Mouse (Mus musculus): ENCODE results near the gene Rnd2. TPM values are rescaled to one million over a fixed set of nuclear protein-coding genes. Genes with fewer than 3 reads are reported as not detected.
A peak's percentile ranks its signal among the peaks of the same experiment; 100 is the strongest.
"Not testable (repeated sequence)": the region's sequence is repeated elsewhere in the genome, so short reads cannot be mapped to it uniquely, and the experiment has no call there.

The Rnd2 gene
- polyA plus RNA-seq, 1 experiment from 2014 or later: 38.8 TPM

DNA sequence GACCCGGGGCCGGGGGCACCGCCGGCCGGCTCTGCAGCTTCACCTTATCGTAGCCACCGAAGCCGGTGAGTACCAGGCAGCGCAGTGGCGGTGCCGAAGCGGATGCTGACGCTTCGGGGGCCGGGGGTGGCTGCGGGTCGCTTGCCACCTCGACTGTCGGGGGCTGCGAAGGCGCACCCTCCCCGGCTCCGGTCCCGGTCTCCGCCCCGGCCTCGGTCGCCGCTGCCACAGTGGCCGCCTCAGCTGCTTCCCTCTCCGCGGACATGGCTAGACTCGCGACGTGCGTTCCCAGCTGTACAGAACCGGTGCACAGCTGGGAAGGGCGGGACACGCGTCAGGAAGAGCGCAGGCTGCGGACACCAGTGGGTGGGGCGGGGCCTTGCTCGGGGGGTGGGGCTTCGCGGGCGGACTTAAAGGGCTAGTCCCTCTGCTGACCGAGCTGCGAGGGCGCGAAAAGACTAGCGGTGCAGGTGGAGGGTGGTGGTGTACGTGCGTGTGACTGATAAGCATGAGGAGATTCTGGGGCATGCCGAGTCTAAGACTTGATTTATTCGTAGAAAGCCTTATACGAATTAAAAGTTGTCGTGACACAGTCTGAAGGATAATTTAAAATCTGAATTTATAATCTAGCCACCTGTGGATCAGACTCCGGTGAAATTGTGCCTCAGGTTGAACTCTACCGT, 1.2 kb downstream of the Rnd2 start, which contains the start of gene Vat1:
TSS of gene Vat1 (minus strand) at position 362 of the 683 bp plus-strand sequence.
- Histone ChIP-seq H3K27me3 (ENCODE audit: low read depth, poor library complexity, severe bottlenecking) (peaks cover 38% of the 10 kb centered on the region), H3K4me3 (peak within 1 kb of the TSS; percentile 79), H3K27ac (replicated peaks) (peak within 1 kb of the TSS; percentile 82), H3K36me3 (peaks cover 21% of the 10 kb centered on the region), H3K4me1 (peaks cover 93% of the 10 kb centered on the region), H3K9me3 (replicated peaks) (no peaks in the 10 kb centered on the region)
- 1% methylated on average over 60 of the region's 60 CpGs for WGBS
- peak; percentile 73 for DNase-seq (ENCODE audit: low spot score)

DNA sequence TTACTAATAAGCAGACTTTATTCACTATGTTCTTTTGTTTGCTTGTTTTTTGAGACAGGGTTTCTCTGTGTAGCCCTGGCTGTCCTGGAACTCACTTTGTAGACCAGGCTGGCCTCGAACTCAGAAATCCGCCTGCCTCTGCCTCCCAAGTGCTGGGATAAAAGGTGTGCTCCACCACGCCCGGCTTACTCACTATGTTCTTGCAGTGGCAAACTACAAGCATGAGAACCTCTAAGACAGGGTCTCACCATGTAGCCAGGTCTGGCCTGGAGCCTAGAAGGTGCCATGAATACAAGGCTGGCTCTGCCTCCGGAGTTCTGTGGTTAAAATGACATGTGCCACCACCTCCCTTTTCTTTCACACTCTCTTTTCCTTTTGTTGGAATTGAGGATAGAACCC, 1.8 kb downstream of the Rnd2 start:
- Histone ChIP-seq H3K36me3 (peaks cover 21% of the 10 kb centered on the region), H3K27me3 (ENCODE audit: low read depth, poor library complexity, severe bottlenecking) (peaks cover 40% of the 10 kb centered on the region), H3K4me1 (peaks cover 93% of the 10 kb centered on the region), H3K4me3 (peak overlapping the region; percentile 68)
- not testable (repeated sequence) for H3K9me3 ChIP-seq (replicated peaks); DNase-seq (ENCODE audit: low spot score); H3K27ac ChIP-seq (replicated peaks)
- WGBS: 65% methylated on average over 5 of the region's 5 CpGs

DNA sequence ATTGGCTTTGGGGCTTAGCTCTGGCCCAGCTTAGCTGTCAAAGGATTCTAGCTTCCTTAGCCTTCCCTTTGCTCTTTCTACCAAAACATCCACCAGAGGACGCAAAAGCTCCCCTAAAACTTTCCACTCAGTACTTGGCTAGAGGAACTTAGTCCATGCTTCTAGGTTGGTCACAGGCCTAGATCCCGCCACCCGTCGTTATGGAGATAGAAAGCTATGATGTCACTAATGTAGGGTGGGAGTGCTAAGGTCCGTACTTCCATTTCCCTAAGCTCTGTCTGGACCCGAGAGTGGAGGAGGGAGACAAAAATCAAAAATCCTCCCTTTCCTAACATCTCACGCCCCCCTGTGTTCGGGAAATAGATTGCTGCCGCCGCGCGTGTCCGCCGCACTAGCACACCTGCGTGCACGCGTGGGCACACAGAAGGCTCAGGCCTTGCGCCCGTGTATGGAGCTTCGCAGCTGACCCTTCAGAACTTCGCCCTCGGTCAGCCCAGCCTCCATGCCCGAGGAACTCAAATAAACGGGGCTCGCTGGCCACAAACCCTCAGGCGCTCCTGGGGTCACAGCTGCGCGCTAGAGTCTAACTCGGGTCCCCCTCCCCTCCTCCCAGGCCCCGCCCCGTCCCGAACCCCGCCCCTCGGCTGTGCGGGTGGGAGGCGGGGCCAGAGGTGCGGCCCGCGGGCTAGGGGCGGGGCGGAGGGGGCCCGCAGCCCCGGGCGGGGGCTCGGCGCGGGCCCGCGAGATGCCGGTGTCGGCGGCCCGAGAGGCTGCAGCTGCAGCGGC, 2.9 kb downstream of the Rnd2 start:
- H3K4me1 ChIP-seq: peaks cover 91% of the 10 kb centered on the region
- WGBS: under 1% methylated on average over 54 of the region's 54 CpGs
- no peaks in the 10 kb centered on the region for H3K9me3 ChIP-seq (replicated peaks)
- H3K27ac ChIP-seq (replicated peaks): peak overlapping the region; percentile 91
- H3K36me3 ChIP-seq: peaks cover 23% of the 10 kb centered on the region
- H3K27me3 ChIP-seq (ENCODE audit: low read depth, poor library complexity, severe bottlenecking): peaks cover 40% of the 10 kb centered on the region
- peak overlapping the region; percentile 79 for H3K4me3 ChIP-seq
- peak; percentile 86 for DNase-seq (ENCODE audit: low spot score)

DNA sequence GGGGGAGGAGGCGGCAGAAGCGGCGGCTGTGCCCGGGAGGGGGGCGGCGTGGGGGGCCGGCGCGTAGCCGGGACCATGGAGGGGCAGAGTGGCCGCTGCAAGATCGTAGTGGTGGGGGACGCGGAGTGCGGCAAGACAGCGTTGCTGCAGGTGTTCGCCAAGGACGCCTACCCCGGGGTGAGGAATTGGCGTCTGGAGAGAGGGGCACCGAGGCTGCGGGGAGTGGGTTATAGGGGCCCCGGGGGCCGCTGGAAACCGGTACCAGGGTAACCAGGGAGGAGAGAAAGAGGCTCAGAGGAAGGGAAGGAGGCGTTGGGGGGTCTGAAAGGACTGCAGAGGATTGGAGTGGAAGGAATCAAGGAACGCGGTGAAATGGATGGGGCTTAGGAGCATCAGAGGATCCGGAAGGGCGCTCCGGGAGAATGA, 3.5 kb downstream of the Rnd2 start:
- DNase-seq (ENCODE audit: low spot score): peak; percentile 75
- Histone ChIP-seq H3K4me1 (peaks cover 85% of the 10 kb centered on the region), H3K4me3 (peak overlapping the region; percentile 79), H3K9me3 (replicated peaks) (no peaks in the 10 kb centered on the region), H3K27me3 (ENCODE audit: low read depth, poor library complexity, severe bottlenecking) (peaks cover 40% of the 10 kb centered on the region), H3K27ac (replicated peaks) (peak overlapping the region; percentile 91), H3K36me3 (peaks cover 23% of the 10 kb centered on the region)
- WGBS: under 1% methylated on average over 31 of the region's 31 CpGs

DNA sequence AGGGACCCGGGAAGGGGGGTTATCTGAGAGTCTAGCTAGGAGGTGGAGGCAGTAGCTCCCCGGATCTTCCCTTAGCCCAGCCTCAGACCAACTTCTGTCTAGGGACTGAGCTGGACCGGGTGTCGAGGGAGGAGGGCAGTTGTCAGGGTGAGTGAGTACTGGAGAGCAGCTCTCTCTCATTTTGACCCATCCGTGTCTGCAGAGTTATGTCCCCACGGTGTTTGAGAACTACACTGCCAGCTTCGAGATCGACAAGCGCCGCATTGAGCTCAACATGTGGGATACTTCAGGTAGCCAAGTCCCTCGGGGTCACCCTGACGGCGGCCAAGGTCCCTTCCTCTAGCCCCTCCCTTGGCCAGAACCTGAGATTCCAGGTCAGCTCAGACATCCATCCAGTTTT, 3.9 kb downstream of the Rnd2 start:
- Histone ChIP-seq H3K4me3 (peak overlapping the region; percentile 79), H3K27ac (replicated peaks) (peak overlapping the region; percentile 91), H3K27me3 (ENCODE audit: low read depth, poor library complexity, severe bottlenecking) (peaks cover 40% of the 10 kb centered on the region), H3K9me3 (replicated peaks) (no peaks in the 10 kb centered on the region), H3K4me1 (peaks cover 81% of the 10 kb centered on the region), H3K36me3 (peaks cover 23% of the 10 kb centered on the region)
- no peak for DNase-seq (ENCODE audit: low spot score)
- WGBS: 6% methylated on average over 13 of the region's 13 CpGs

DNA sequence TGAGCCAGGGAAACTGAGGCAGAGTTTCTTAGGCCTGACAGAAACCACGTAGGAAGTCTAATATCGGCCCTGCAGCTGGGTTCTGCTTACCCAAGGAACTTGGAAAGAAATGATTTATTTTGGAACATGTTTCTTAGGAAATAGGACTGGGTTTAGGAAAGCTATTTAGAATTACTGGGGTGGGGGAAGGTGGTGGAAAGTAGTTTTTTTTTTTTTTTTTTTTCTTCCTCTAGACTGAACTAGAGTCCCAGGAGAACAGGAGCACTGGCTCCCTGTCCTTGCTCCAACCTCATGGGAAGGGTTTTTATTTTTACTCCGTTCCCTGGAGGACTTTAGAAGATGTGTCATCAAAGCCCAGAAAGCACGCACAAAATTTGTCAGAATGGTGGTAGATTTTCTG, 4.4 kb downstream of the Rnd2 start:
- no peak for DNase-seq (ENCODE audit: low spot score)
- Histone ChIP-seq H3K4me1 (peaks cover 77% of the 10 kb centered on the region), H3K27me3 (ENCODE audit: low read depth, poor library complexity, severe bottlenecking) (peaks cover 36% of the 10 kb centered on the region), H3K27ac (replicated peaks) (0 out of 2 replicates have a peak overlapping the region, but pooled peaks have one; percentile 91), H3K4me3 (peak overlapping the region; percentile 79), H3K9me3 (replicated peaks) (no peaks in the 10 kb centered on the region), H3K36me3 (peaks cover 23% of the 10 kb centered on the region)
- 73% methylated on average over 4 of the region's 4 CpGs for WGBS

DNA sequence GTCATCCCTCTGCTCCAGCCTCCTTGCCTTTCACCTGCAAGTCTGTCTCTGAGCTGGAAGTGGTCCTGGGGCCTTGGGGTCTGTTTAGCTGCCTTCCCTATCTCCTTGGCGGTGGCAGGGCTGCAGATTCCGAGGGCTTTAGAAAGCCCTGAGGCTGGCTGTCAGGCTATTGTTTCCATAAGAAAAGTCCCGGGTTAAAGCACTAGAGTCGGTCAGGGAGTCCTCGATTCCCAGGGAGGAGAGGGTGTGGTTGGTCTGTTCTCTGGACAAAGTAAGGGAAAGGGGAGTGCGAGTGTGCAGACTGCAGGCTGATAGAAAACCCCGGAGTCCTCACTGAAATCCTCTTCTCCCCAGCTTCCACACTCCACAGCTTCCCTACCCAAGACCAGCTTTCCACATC, 5.4 kb downstream of the Rnd2 start:
- H3K27ac ChIP-seq (replicated peaks): peak overlapping the region; percentile 60
- no peaks in the 10 kb centered on the region for H3K9me3 ChIP-seq (replicated peaks)
- WGBS: 13% methylated on average over 7 of the region's 7 CpGs
- H3K4me3 ChIP-seq: peak overlapping the region; percentile 30; the same call in 1 of the 2 replicates
- H3K36me3 ChIP-seq: peaks cover 23% of the 10 kb centered on the region
- peaks cover 26% of the 10 kb centered on the region for H3K27me3 ChIP-seq (ENCODE audit: low read depth, poor library complexity, severe bottlenecking)
- peaks cover 71% of the 10 kb centered on the region for H3K4me1 ChIP-seq
- DNase-seq (ENCODE audit: low spot score): no peak

DNA sequence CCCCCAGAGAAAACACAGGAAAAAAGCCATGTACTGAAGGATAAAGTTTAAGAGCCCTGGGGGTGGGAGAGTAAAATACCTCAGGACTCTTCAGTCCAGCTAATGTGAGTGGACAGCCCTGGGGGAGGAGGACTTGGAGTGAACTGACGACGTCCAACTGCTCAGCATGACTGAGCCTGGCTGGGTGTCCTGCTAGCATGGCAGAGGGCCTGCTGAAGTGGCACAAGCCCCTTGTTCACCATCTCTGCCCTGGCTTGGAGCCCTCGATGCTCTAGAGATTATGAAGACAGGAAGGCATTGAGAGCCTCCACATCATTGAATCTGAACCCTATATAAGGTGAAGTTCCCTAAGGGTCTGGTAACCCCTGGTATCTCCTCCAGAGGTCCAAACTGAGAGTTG, 7.1 kb downstream of the Rnd2 start:
- Histone ChIP-seq H3K36me3 (peaks cover 23% of the 10 kb centered on the region), H3K4me3 (no peak overlapping the region), H3K9me3 (replicated peaks) (no peaks in the 10 kb centered on the region), H3K27ac (replicated peaks) (no peak overlapping the region), H3K4me1 (peaks cover 54% of the 10 kb centered on the region), H3K27me3 (ENCODE audit: low read depth, poor library complexity, severe bottlenecking) (peaks cover 18% of the 10 kb centered on the region)
- no peak for DNase-seq (ENCODE audit: low spot score)
- 76% methylated on average over 3 of the region's 3 CpGs for WGBS

DNA sequence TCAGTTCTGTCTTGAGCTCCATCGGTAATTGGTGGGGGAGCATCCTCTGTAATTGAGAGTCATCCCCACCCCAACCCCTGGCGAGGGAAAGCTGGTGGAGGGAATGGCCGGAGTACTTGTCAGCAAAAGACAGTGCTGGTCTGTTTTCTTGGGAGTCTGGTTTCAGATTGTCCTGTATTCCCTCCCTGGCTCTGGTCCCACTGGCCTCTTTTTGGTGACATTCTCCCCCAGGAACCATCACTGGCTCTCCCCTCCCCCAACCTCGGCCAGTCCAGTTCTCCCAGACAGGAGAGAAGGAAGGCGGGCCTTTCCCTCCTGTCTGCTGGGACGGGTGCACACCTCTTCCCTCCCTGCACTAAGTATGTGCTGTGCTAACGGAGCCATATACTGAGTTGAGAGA, 7.5 kb downstream of the Rnd2 start:
- Histone ChIP-seq H3K9me3 (replicated peaks) (no peaks in the 10 kb centered on the region), H3K27ac (replicated peaks) (no peak overlapping the region), H3K36me3 (peaks cover 23% of the 10 kb centered on the region), H3K4me1 (peaks cover 56% of the 10 kb centered on the region), H3K27me3 (ENCODE audit: low read depth, poor library complexity, severe bottlenecking) (peaks cover 14% of the 10 kb centered on the region), H3K4me3 (no peak overlapping the region)
- WGBS: 58% methylated on average over 7 of the region's 7 CpGs
- DNase-seq (ENCODE audit: low spot score): no peak

DNA sequence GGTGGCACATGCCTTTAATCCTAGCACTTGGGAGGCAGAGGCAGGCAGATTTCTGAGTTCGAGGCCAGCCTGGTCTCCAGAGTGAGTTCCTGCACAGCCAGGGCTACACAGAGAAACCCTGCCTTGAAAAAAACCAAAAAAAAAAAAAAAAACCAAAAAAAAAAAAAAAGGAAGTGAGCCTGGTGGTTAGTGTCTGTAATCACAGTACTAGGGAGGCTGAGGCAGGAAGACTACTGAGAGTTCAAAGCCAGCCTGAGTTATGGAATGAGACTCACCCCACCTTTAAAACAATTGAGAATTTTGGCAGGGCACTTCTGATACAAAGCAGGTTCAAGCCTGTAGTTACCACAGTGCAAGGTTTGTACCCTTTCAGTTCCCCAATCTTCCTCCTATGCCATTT, 8.9 kb downstream of the Rnd2 start:
- WGBS: 79% methylated on average over 1 of the region's 1 CpGs
- not testable (repeated sequence) for DNase-seq (ENCODE audit: low spot score); H3K27ac ChIP-seq (replicated peaks); H3K4me3 ChIP-seq; H3K9me3 ChIP-seq (replicated peaks)
- Histone ChIP-seq H3K36me3 (peaks cover 23% of the 10 kb centered on the region), H3K4me1 (peaks cover 55% of the 10 kb centered on the region), H3K27me3 (ENCODE audit: low read depth, poor library complexity, severe bottlenecking) (peaks cover 13% of the 10 kb centered on the region)

DNA sequence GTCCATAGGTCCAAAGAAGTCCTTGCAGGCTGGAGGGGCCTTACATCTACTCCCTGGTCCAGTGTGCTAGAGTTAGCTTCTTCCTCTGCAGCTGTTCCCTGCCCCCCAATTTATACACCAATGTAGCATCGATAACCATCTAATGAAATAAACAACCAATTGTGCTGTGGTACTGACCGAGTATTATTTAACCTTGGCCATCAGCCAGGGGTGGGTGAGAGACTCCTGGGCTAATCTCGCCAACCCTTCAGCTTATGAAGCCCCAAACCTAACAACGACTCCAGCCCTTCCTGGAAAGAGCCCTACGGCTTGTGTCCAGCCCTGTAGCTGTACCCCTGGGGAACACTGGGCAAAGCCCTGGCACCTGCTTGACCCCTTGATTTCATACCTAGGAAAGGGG, 9.5 kb downstream of the Rnd2 start:
- Histone ChIP-seq H3K27ac (replicated peaks) (0 out of 2 replicates have a peak overlapping the region, but pooled peaks have one; percentile 6), H3K27me3 (ENCODE audit: low read depth, poor library complexity, severe bottlenecking) (peaks cover 9% of the 10 kb centered on the region; the same call in 1 of the 2 replicates), H3K9me3 (replicated peaks) (no peaks in the 10 kb centered on the region), H3K36me3 (peaks cover 23% of the 10 kb centered on the region), H3K4me1 (peaks cover 55% of the 10 kb centered on the region), H3K4me3 (no peak overlapping the region)
- WGBS: 86% methylated on average over 5 of the region's 5 CpGs
- no peak for DNase-seq (ENCODE audit: low spot score)

DNA sequence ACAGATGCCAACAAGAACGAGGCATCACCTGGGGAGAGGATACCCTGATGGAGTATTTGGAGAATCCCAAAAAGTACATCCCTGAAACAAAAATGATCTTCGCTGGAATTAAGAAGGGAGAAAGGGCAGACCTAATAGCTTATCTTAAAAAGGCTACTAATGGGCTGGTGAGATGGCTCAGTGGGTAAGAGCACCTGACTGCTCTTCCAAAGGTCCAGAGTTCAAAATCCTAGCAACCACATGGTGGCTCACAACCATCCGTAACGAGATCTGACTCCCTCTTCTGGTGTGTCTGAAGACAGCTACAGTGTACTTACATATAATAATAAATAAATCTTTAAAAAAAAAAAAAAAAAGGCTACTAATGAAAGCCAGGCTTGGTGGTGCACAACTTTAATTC, 11.6 kb downstream of the Rnd2 start:
- peaks cover 56% of the 10 kb centered on the region for H3K4me1 ChIP-seq
- H3K27me3 ChIP-seq (ENCODE audit: low read depth, poor library complexity, severe bottlenecking); H3K4me3 ChIP-seq; DNase-seq (ENCODE audit: low spot score); H3K9me3 ChIP-seq (replicated peaks): not testable (repeated sequence)
- WGBS: 88% methylated on average over 4 of the region's 4 CpGs
- 0 out of 2 replicates have a peak overlapping the region, but pooled peaks have one; percentile 89 for H3K27ac ChIP-seq (replicated peaks)
- H3K36me3 ChIP-seq: peaks cover 12% of the 10 kb centered on the region

DNA sequence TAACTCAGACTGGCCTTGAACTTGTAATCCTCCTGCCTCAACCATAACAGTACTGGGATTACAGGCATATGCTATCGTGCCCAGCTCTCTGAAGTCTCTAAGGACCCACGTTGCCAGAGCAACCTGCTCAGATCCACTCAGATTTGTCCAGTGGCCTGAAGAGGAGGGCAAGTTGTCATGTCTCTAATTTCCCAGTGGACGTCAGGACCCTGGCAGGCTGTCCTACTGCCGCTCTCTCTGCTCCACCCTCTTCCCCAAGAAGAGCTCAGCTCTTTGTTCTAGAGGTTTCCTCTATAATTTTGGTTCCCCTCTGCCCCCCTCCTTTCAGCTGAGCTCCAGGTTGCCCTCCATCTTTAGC, 12.4 kb downstream of the Rnd2 start:
- Histone ChIP-seq H3K9me3 (replicated peaks) (no peaks in the 10 kb centered on the region), H3K27ac (replicated peaks) (peak overlapping the region; percentile 89), H3K27me3 (ENCODE audit: low read depth, poor library complexity, severe bottlenecking) (no peaks in the 10 kb centered on the region), H3K4me3 (peak overlapping the region; percentile 16; the same call in 1 of the 2 replicates), H3K4me1 (peaks cover 50% of the 10 kb centered on the region), H3K36me3 (0 out of 2 replicates have a peak, but pooled peaks cover 4% of the 10 kb centered on the region)
- DNase-seq (ENCODE audit: low spot score): peak; percentile 42
- 34% methylated on average over 4 of the region's 4 CpGs for WGBS
